Mouse (Mus musculus) ES-E14 (cell line): ENCODE results near the gene Cemip2. TPM values are rescaled to one million over a fixed set of nuclear protein-coding genes. Genes with fewer than 3 reads are reported as not detected.

Source experiments
- DNase-seq: peaks from one replicate; pipeline ENCODE4 v3.0.0-alpha.2; 2013; ENCODE audit warnings: low read depth, low spot score
- H3K27ac ChIP-seq: 2 replicates; pipeline ENCODE4 v1.5.1; 2012; ENCODE audit warnings: low read depth, mild to moderate bottlenecking, low read length, moderate library complexity, mixed read lengths; ENCODE audit not compliant: poor library complexity, insufficient read depth, severe bottlenecking
- H3K36me3 ChIP-seq: 2 replicates; pipeline ENCODE4 v1.6.1; 2012; ENCODE audit warnings: mild to moderate bottlenecking, low read length, moderate library complexity, mixed read lengths; ENCODE audit not compliant: control insufficient read depth, poor library complexity, insufficient read depth, severe bottlenecking
- H3K4me1 ChIP-seq, 2 experiments: fragments of 150-350 bp in 1 of 2; sonication (generic) in 1 of 2; 2 replicates each; pipeline ENCODE4 v1.6.1; 2012; ENCODE audit warnings: low read length in 2 of 2, mild to moderate bottlenecking in 1 of 2, mixed read lengths in 1 of 2; ENCODE audit not compliant: control insufficient read depth in 2 of 2, insufficient read depth in 2 of 2, poor library complexity in 1 of 2
- H3K4me3 ChIP-seq, 2 experiments: fragments of 150-350 bp in 1 of 2; sonication (generic) in 1 of 2; 2 replicates each; pipeline ENCODE4 v1.5.1; 2012; ENCODE audit warnings: low read length in 2 of 2, low read depth in 1 of 2, mild to moderate bottlenecking in 1 of 2, mixed read lengths in 1 of 2; ENCODE audit not compliant: insufficient read depth in 1 of 2, poor library complexity in 1 of 2, severe bottlenecking in 1 of 2
- H3K9ac ChIP-seq: 2 replicates; pipeline ENCODE4 v1.6.1; 2012; ENCODE audit warnings: low read depth, mild to moderate bottlenecking, low read length, mixed read lengths; ENCODE audit not compliant: poor library complexity, insufficient read depth, severe bottlenecking
- H3K9me3 ChIP-seq: fragments of 150-350 bp; sonication (generic); 2 replicates; pipeline ENCODE4 v1.6.1; 2012; ENCODE audit warnings: low read depth, mild to moderate bottlenecking, low read length; ENCODE audit not compliant: control insufficient read depth, insufficient read depth
- CHD2 ChIP-seq: IDR thresholded peaks from 2 replicates; pipeline ENCODE4 v1.6.1; 2014; ENCODE audit warnings: mild to moderate bottlenecking, low read depth, low read length, inconsistent platforms
- HCFC1 ChIP-seq: IDR thresholded peaks from 2 replicates; pipeline ENCODE4 v1.6.1; 2012; ENCODE audit warnings: low read length, inconsistent platforms, borderline replicate concordance; ENCODE audit not compliant: insufficient read depth
- MAFK ChIP-seq: IDR thresholded peaks from 2 replicates; pipeline ENCODE4 v1.6.1; 2014; ENCODE audit warnings: mild to moderate bottlenecking, low read depth, low read length, inconsistent platforms; ENCODE audit not compliant: insufficient read depth
- ZC3H11A ChIP-seq: IDR thresholded peaks from 2 replicates; pipeline ENCODE4 v1.6.1; 2012; ENCODE audit warnings: low read depth, mild to moderate bottlenecking, inconsistent platforms, low read length, borderline replicate concordance
- ZNF384 ChIP-seq: IDR thresholded peaks from 2 replicates; pipeline ENCODE4 v1.6.1; 2012; ENCODE audit warnings: low read depth, low read length, inconsistent platforms
- in situ Hi-C, 2 experiments: fragments of 600-800 bp; cut with MboI; formaldehyde crosslinking; loops; one replicate each; pipeline ENCODE4 v1.15.1; 2025; ENCODE audit warnings: low sequenced_read_pairs in 2 of 2, inconsistent platforms in 1 of 2; ENCODE audit not compliant: unreplicated experiment in 2 of 2
- total RNA-seq: library from RNA; depleted of rRNA; stranded (reverse); fragments of 300-350 nt; gene quantifications from 2 replicates; pipeline ENCODE4 v1.2.3, GENCODE M21; 2012

Cemip2 gene
- total RNA-seq, 1 experiment: 75.3 TPM

DNA sequence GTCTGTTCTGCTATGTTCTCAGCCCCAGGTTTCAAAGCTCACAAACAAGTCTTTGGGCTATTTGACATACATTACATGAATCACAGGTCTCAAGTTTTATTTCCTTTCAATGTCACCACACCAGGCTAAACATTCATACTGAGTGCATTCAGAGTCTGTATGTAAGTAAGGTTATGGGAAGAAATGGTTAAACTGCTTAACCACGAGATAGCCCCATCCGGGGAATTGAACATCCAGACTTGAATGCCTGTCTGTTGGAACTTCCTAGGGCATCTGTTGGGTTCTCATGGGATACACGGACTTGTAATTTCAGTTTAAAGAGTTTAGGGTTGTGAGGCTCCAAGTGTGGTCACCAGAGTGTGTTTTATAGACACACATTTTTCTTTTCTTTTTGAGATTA is 13.2 kb downstream of the Cemip2 start:
- H3K9ac ChIP-seq: peak overlapping the region; percentile 20; the same call in 1 of the 2 replicates

DNA sequence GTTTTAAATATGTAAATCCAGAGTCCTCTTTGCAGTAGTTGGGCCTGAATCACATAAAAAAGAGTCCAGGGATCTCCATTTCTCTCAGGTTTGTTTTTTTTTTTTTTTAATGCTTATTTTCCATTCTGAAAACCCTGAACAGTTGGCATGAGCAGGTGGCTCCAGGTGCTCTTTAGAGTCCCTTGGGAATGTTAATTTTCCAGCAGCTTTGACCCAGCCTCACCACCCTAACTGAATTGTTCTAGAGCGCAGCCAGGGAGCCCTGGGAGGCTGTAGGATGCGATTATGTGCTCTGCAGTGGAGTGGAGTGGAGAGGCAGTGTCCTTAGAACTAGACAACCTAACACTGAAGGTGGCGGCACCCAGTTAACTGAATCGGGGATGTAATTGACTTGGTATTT is 13.7 kb downstream of the Cemip2 start:
- Histone ChIP-seq H3K27ac (peak overlapping the region; percentile 89), H3K9me3 (no peaks in the 10 kb centered on the region), H3K9ac (peak overlapping the region; percentile 59), H3K4me1 (peaks cover 5 to 10% of the 10 kb centered on the region in 2 experiments), H3K36me3 (peaks cover 8% of the 10 kb centered on the region), H3K4me3 (peak overlapping the region; percentile 13 to 62; a peak in 3 of 4 replicates)
- DNase-seq: no peak
- TF ChIP-seq ZNF384: peak; percentile 58; the same call in 1 of the 2 replicates
- no peak for TF ChIP-seq ZC3H11A
- in situ Hi-C loops: no loop called here

More for the DNA sequence above, 13.2 kb downstream of the Cemip2 start:
- Histone ChIP-seq H3K36me3 (peaks cover 7% of the 10 kb centered on the region), H3K4me3 (peak overlapping the region in 1 of 2 experiments; percentile 7; a peak in 1 of 4 replicates), H3K9me3 (no peaks in the 10 kb centered on the region), H3K4me1 (peaks cover 7 to 10% of the 10 kb centered on the region in 2 experiments), H3K27ac (peak overlapping the region; percentile 89; the same call in 1 of the 2 replicates)
- in situ Hi-C loops: no loop called here
- no peak for TF ChIP-seq MAFK
- TF ChIP-seq HCFC1: no peak
- no peak for TF ChIP-seq ZC3H11A
- TF ChIP-seq ZNF384: no peak
- no peak for TF ChIP-seq CHD2
- DNase-seq: no peak

DNA sequence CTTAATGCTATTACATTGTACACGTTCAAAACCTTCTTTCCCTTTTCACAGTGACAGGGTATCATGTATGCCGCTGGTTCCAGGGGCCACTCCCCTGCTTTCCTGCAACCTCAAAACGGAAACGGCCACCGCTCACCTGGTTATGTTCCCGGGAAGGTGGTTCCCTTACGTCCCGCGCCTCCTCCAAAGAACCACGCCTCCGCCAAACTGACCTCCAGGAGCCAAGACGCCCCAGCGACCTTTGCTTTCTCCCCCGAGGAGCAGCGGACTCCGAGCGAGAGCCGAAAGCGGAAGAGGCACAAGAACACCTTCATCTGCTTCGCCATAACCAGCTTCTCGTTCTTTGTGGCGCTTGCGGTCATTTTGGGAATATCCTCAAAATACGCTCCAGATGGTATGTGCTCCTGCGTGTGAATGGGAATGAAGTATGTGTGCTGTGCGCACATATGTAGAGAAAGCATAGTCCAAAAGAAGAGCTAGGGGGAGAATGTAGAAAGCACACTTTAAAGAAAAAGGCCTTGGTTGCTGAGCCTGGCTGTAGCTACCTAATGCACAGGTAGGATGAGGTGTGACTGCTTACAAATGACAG is 14.5 kb downstream of the Cemip2 start:
- in situ Hi-C loops: no loop called here
- H3K4me1 ChIP-seq: peaks cover 5 to 6% of the 10 kb centered on the region in 2 experiments
- peaks cover 14% of the 10 kb centered on the region for H3K36me3 ChIP-seq
- no peak for TF ChIP-seq ZC3H11A
- no peak for TF ChIP-seq ZNF384
- peak overlapping the region; percentile 57 to 62 for H3K4me3 ChIP-seq
- H3K9me3 ChIP-seq: no peaks in the 10 kb centered on the region
- no peak for DNase-seq
- peak overlapping the region; percentile 89; the same call in 1 of the 2 replicates for H3K27ac ChIP-seq
- H3K9ac ChIP-seq: peak overlapping the region; percentile 54

DNA sequence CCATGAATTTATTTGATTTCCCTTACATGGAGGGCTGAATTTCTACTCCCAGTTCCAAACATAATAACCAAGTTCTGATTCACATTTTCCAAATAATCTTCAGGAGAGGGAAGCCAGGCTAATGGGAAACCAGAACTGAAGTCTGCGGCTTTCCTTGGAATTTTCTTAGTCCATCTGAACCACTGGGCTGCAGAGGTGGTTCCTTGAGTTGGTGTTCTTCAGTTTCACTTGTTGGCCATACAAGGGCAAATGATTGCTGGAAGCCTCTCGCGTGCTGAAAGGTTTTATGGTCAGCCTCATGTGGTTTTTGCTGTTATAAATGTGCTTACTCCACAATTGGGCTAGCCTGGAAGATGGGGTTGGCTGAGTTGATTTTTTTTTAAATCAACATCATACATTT is 16.4 kb downstream of the Cemip2 start:
- H3K27ac ChIP-seq: no peak overlapping the region
- H3K4me3 ChIP-seq: no peak overlapping the region
- TF ChIP-seq ZC3H11A (no peak), CHD2 (no peak), ZNF384 (no peak)
- no peak overlapping the region for H3K9ac ChIP-seq
- no peaks in the 10 kb centered on the region for H3K9me3 ChIP-seq
- in situ Hi-C loops: no loop called here
- H3K36me3 ChIP-seq: peaks cover 27% of the 10 kb centered on the region
- no peak for DNase-seq
- peaks cover 2 to 5% of the 10 kb centered on the region in 2 experiments for H3K4me1 ChIP-seq

DNA sequence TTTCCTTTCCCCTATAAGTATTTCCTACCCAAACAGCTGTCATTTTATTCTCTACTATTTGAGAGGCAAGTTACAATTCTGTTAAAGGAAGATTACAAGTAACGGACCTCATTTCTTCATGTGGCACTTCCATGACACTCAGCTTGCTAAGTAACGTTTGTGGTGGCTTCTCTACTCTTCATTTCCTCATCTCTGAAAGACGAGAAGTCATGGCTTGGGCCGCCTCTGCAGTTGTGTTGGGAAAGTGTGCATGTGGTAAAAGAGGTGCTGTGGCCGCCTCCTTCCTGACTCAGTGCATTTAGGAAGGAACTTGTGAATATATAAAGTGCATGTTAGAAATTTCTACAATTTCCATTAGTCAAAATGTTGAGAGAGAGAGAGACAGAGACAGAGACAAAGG is 18.2 kb downstream of the Cemip2 start:
- Histone ChIP-seq H3K9me3 (no peaks in the 10 kb centered on the region), H3K36me3 (peaks cover 41% of the 10 kb centered on the region), H3K4me1 (peaks cover 2% of the 10 kb centered on the region in 2 experiments; a peak in 1 of 4 replicates), H3K4me3 (no peak overlapping the region), H3K9ac (no peak overlapping the region), H3K27ac (no peak overlapping the region)
- in situ Hi-C loops: no loop called here
- no peak for DNase-seq
- TF ChIP-seq ZNF384: no peak
- no peak for TF ChIP-seq CHD2
- TF ChIP-seq HCFC1: no peak
- TF ChIP-seq ZC3H11A: no peak
